Mouse (Mus musculus) myocyte (in vitro differentiated cells): ENCODE results near the gene Fcgr4. TPM values are rescaled to one million over a fixed set of nuclear protein-coding genes. Genes with fewer than 3 reads are reported as not detected.
A peak's percentile ranks its signal among the peaks of the same experiment; 100 is the strongest.

ENCODE experiments used
- H3K27me3 ChIP-seq: one replicate; pipeline ENCODE4 v1.6.1; 2011; ENCODE audit not compliant: control insufficient read depth, insufficient read depth, insufficient read length
- H3K36me3 ChIP-seq: one replicate; pipeline ENCODE4 v1.6.1; 2011; ENCODE audit not compliant: control insufficient read depth, insufficient read depth
- H3K4me2 ChIP-seq: one replicate; pipeline ENCODE4 v1.6.1; 2011; ENCODE audit warnings: low read depth, control low read depth
- H3K4me3 ChIP-seq: one replicate; pipeline ENCODE4 v1.5.1; 2011; ENCODE audit warnings: mild to moderate bottlenecking, control low read depth, moderate library complexity
- H3K79me2 ChIP-seq: one replicate; pipeline ENCODE4 v1.6.1; 2011; ENCODE audit not compliant: control insufficient read depth, insufficient read depth
- H3ac ChIP-seq: one replicate; pipeline ENCODE4 v1.6.1; 2011; ENCODE audit not compliant: control insufficient read depth, insufficient read length
- CEBPB ChIP-seq: IDR thresholded peaks from 2 replicates; pipeline ENCODE4 v1.6.1; 2011; ENCODE audit warnings: mild to moderate bottlenecking, moderate library complexity; ENCODE audit not compliant: poor library complexity, insufficient read depth, severe bottlenecking
- E2F4 ChIP-seq: IDR thresholded peaks from one replicate; pipeline ENCODE4 v1.6.1; 2011; ENCODE audit warnings: mild to moderate bottlenecking, control low read depth, moderate library complexity; ENCODE audit not compliant: insufficient read depth
- MAX ChIP-seq: IDR thresholded peaks from one replicate; pipeline ENCODE4 v1.6.1; 2011; ENCODE audit warnings: low read depth, mild to moderate bottlenecking, control low read depth
- MYOD1 ChIP-seq, 3 experiments: IDR thresholded peaks; one replicate each; pipeline ENCODE4 v1.6.1; 2011; ENCODE audit warnings: control low read depth in 2 of 3, low read depth in 2 of 3, mild to moderate bottlenecking in 2 of 3, moderate library complexity in 1 of 3; ENCODE audit not compliant: insufficient read length in 2 of 3, control insufficient read depth in 1 of 3
- MYOG ChIP-seq, 3 experiments: IDR thresholded peaks; one replicate each; pipeline ENCODE4 v1.6.1; 2011; ENCODE audit warnings: control low read depth in 2 of 3, low read depth in 2 of 3, mild to moderate bottlenecking in 2 of 3; ENCODE audit not compliant: insufficient read length in 2 of 3, control insufficient read depth in 1 of 3, insufficient read depth in 1 of 3
- POLR2A ChIP-seq: IDR thresholded peaks from one replicate; pipeline ENCODE4 v1.6.1; 2011; ENCODE audit warnings: low read depth, mild to moderate bottlenecking, control low read depth, moderate library complexity; ENCODE audit not compliant: insufficient read length
- POLR2AphosphoS2 ChIP-seq: IDR thresholded peaks from one replicate; pipeline ENCODE4 v1.6.1; 2011; ENCODE audit warnings: low read depth, control low read depth; ENCODE audit not compliant: insufficient read length
- REST ChIP-seq: IDR thresholded peaks from one replicate; pipeline ENCODE4 v1.6.1; 2011; ENCODE audit warnings: mild to moderate bottlenecking, control low read depth, moderate library complexity; ENCODE audit not compliant: insufficient read depth, insufficient read length
- SRF ChIP-seq: IDR thresholded peaks from one replicate; pipeline ENCODE4 v1.6.1; 2011; ENCODE audit warnings: low read depth; ENCODE audit not compliant: control insufficient read depth, insufficient read length
- TCF12 ChIP-seq: IDR thresholded peaks from one replicate; pipeline ENCODE4 v1.6.1; 2011; ENCODE audit warnings: mild to moderate bottlenecking, control low read depth; ENCODE audit not compliant: poor library complexity, insufficient read depth, severe bottlenecking
- TCF3 ChIP-seq: IDR thresholded peaks from one replicate; pipeline ENCODE4 v1.6.1; 2011; ENCODE audit warnings: low read depth, control low read depth; ENCODE audit not compliant: insufficient read length
- USF1 ChIP-seq: IDR thresholded peaks from one replicate; pipeline ENCODE4 v1.6.1; 2011; ENCODE audit warnings: low read depth, mild to moderate bottlenecking, control low read depth, moderate library complexity
- polyA plus RNA-seq: library from polyadenylated mRNA; unstranded; fragments of >200 nt; fragmentation: generic; extraction: Trizol; gene quantifications from one replicate; pipeline ENCODE4 v1.2.1, GENCODE M21; 2012; ENCODE audit warnings: missing spikeins

Gene Fcgr4
- polyA plus RNA-seq, 1 experiment = 2.1 TPM

GRCm38 (mm10) chr1:171031752-171032151, 13.0 kb downstream of the Fcgr4 start:
- no peaks in the 10 kb centered on the region for H3K27me3 ChIP-seq
- H3K36me3 ChIP-seq = no peaks in the 10 kb centered on the region
- H3K4me2 ChIP-seq = no peak overlapping the region
- no peak for TF ChIP-seq POLR2A
- no peak for TF ChIP-seq REST
- no peak for TF ChIP-seq POLR2AphosphoS2
- TF ChIP-seq MYOD1 (IDR thresholded peaks at IDR 0.05; ENCODE audit: control insufficient read depth in 1 of 3, insufficient read length in 2 of 3, low read depth in 2 of 3) = no peak
- no peaks in the 10 kb centered on the region for H3K79me2 ChIP-seq
- H3ac ChIP-seq = no peak overlapping the region
- no peak overlapping the region for H3K4me3 ChIP-seq

- Histone ChIP-seq H3K36me3 (no peaks in the 10 kb centered on the region), H3K79me2 (no peaks in the 10 kb centered on the region), H3K4me3 (peak overlapping the region; percentile 43), H3K4me2 (peak overlapping the region; percentile 99), H3K27me3 (no peaks in the 10 kb centered on the region), H3ac (no peak overlapping the region)
- TF ChIP-seq REST (no peak), MYOD1 (IDR thresholded peaks at IDR 0.05; ENCODE audit: control insufficient read depth in 1 of 3, insufficient read length in 2 of 3, low read depth in 2 of 3) (no peak), TCF3 (no peak), MYOG (IDR thresholded peaks at IDR 0.05; ENCODE audit: control insufficient read depth in 1 of 3, insufficient read depth in 1 of 3, insufficient read length in 2 of 3, low read depth in 2 of 3) (no peak), SRF (no peak), USF1 (no peak), POLR2AphosphoS2 (no peak)
Observed at GRCm38 (mm10) chr1:171032691-171033090, 14.0 kb downstream of the Fcgr4 start.

GRCm38 (mm10) chr1:171033196-171033595, 14.5 kb downstream of the Fcgr4 start:
- H3K4me3 ChIP-seq = peak overlapping the region; percentile 43
- H3K4me2 ChIP-seq = peak overlapping the region; percentile 99
- no peaks in the 10 kb centered on the region for H3K79me2 ChIP-seq
- H3K27me3 ChIP-seq = no peaks in the 10 kb centered on the region
- H3K36me3 ChIP-seq = no peaks in the 10 kb centered on the region
- H3ac ChIP-seq = no peak overlapping the region
- TF ChIP-seq REST (no peak), USF1 (peak; percentile 30)

- Histone ChIP-seq H3K79me2 (no peaks in the 10 kb centered on the region), H3ac (no peak overlapping the region), H3K27me3 (no peaks in the 10 kb centered on the region), H3K4me3 (peak overlapping the region; percentile 43), H3K4me2 (peak overlapping the region; percentile 99), H3K36me3 (no peaks in the 10 kb centered on the region)
- TF ChIP-seq TCF3 = no peak
- no peak for TF ChIP-seq REST
- TF ChIP-seq MYOD1 (IDR thresholded peaks at IDR 0.05; ENCODE audit: control insufficient read depth in 1 of 3, insufficient read length in 2 of 3, low read depth in 2 of 3) = no peak
- no peak for TF ChIP-seq POLR2AphosphoS2
- peak; percentile 68; the same call in 1 of the 2 replicates for TF ChIP-seq CEBPB
Observed at GRCm38 (mm10) chr1:171033756-171034155, 15.0 kb downstream of the Fcgr4 start.

- Histone ChIP-seq H3K27me3 (no peaks in the 10 kb centered on the region), H3K79me2 (no peaks in the 10 kb centered on the region), H3K36me3 (no peaks in the 10 kb centered on the region), H3K4me3 (peak overlapping the region; percentile 43), H3K4me2 (peak overlapping the region; percentile 99), H3ac (no peak overlapping the region)
- no peak for TF ChIP-seq MYOG (IDR thresholded peaks at IDR 0.05; ENCODE audit: control insufficient read depth in 1 of 3, insufficient read depth in 1 of 3, insufficient read length in 2 of 3, low read depth in 2 of 3)
- no peak for TF ChIP-seq REST
- no peak for TF ChIP-seq SRF
- TF ChIP-seq CEBPB = no peak
- no peak for TF ChIP-seq MAX
- no peak for TF ChIP-seq TCF12
- no peak for TF ChIP-seq TCF3
Observed at GRCm38 (mm10) chr1:171034201-171034600, 15.5 kb downstream of the Fcgr4 start.

- Histone ChIP-seq H3K4me2 (no peak overlapping the region), H3K4me3 (no peak overlapping the region), H3K36me3 (no peaks in the 10 kb centered on the region), H3ac (no peak overlapping the region), H3K79me2 (no peaks in the 10 kb centered on the region), H3K27me3 (no peaks in the 10 kb centered on the region)
- TF ChIP-seq POLR2AphosphoS2 (no peak), CEBPB (no peak), E2F4 (no peak), TCF12 (no peak), USF1 (no peak), MAX (no peak), TCF3 (no peak), MYOG (IDR thresholded peaks at IDR 0.05; ENCODE audit: control insufficient read depth in 1 of 3, insufficient read depth in 1 of 3, insufficient read length in 2 of 3, low read depth in 2 of 3) (no peak), MYOD1 (IDR thresholded peaks at IDR 0.05; ENCODE audit: control insufficient read depth in 1 of 3, insufficient read length in 2 of 3, low read depth in 2 of 3) (no peak), REST (no peak), POLR2A (no peak), SRF (no peak)
Observed at GRCm38 (mm10) chr1:171035611-171036010, 16.9 kb downstream of the Fcgr4 start.
